Mouse (Mus musculus): Measurements from ENCODE around the gene Slc8a1.

The Slc8a1 gene

GRCm38 (mm10) chr17:81416361-81417114 lies 321.6 kb downstream of the Slc8a1 start:
- no peak for DNase-seq

- DNase-seq: no peak
Observed at GRCm38 (mm10) chr17:81412736-81413135, 325.4 kb downstream of the Slc8a1 start.

GRCm38 (mm10) chr17:81404225-81404624 lies 334.0 kb downstream of the Slc8a1 start:
- DNase-seq: no peak

- peak; percentile 34 to 48 for DNase-seq
Observed at GRCm38 (mm10) chr17:81403121-81403520, 335.1 kb downstream of the Slc8a1 start.

- DNase-seq: no peak
Observed at GRCm38 (mm10) chr17:81402636-81403035, 335.5 kb downstream of the Slc8a1 start.

- no peak for DNase-seq
Observed at GRCm38 (mm10) chr17:81400377-81400776, 337.8 kb downstream of the Slc8a1 start.

GRCm38 (mm10) chr17:81397434-81397833 lies 340.7 kb downstream of the Slc8a1 start:
- no peak for DNase-seq

GRCm38 (mm10) chr17:81394124-81394523 lies 344.1 kb downstream of the Slc8a1 start:
- DNase-seq: no peak

GRCm38 (mm10) chr17:81393040-81393439 lies 345.1 kb downstream of the Slc8a1 start:
- peak in 1 of 2 experiments; percentile 30 for DNase-seq

- peak; percentile 21 to 42 for DNase-seq
Observed at GRCm38 (mm10) chr17:81391478-81391877, 346.7 kb downstream of the Slc8a1 start.

- no peak for DNase-seq
Observed at GRCm38 (mm10) chr17:81390790-81391189, 347.4 kb downstream of the Slc8a1 start.

GRCm38 (mm10) chr17:81386118-81386517 lies 352.1 kb downstream of the Slc8a1 start:
- DNase-seq: no peak

GRCm38 (mm10) chr17:81385476-81385875 lies 352.7 kb downstream of the Slc8a1 start:
- DNase-seq: no peak

- DNase-seq: peak in 1 of 2 experiments; percentile 27
Observed at GRCm38 (mm10) chr17:81383461-81383860, 354.7 kb downstream of the Slc8a1 start.

GRCm38 (mm10) chr17:81378436-81378835 lies 359.7 kb downstream of the Slc8a1 start:
- DNase-seq: no peak

GRCm38 (mm10) chr17:81377757-81378299 lies 360.3 kb downstream of the Slc8a1 start:
- DNase-seq: no peak

- no peak for DNase-seq
Observed at GRCm38 (mm10) chr17:81377195-81377594, 361.0 kb downstream of the Slc8a1 start.

- DNase-seq: no peak
Observed at GRCm38 (mm10) chr17:81375901-81376300, 362.3 kb downstream of the Slc8a1 start.

GRCm38 (mm10) chr17:81369036-81369435 lies 369.1 kb downstream of the Slc8a1 start:
- no peak for DNase-seq

- DNase-seq: no peak
Observed at GRCm38 (mm10) chr17:81368503-81368902, 369.7 kb downstream of the Slc8a1 start.

GRCm38 (mm10) chr17:81363368-81363767 lies 374.8 kb downstream of the Slc8a1 start:
- DNase-seq: no peak

GRCm38 (mm10) chr17:81360571-81360970 lies 377.6 kb downstream of the Slc8a1 start:
- DNase-seq: no peak

- DNase-seq: no peak
Observed at GRCm38 (mm10) chr17:81360032-81360431, 378.1 kb downstream of the Slc8a1 start.

GRCm38 (mm10) chr17:81336024-81336754 lies 402.0 kb downstream of the Slc8a1 start:
- DNase-seq: no peak
